Mouse (Mus musculus) E14TG2a.4 (cell line): ENCODE measurements around the gene Dbnl.

ENCODE experiments used
- H3K27me3 ChIP-seq: 2 replicates; pipeline ENCODE4 v1.6.1; 2014; ENCODE audit warnings: low read length, control low read depth; ENCODE audit not compliant: insufficient read depth
- H3K36me3 ChIP-seq: 2 replicates; pipeline ENCODE4 v1.6.1; 2014; ENCODE audit warnings: low read length, control low read depth; ENCODE audit not compliant: insufficient read depth
- H3K4me1 ChIP-seq: replicated peaks from 2 replicates; pipeline ENCODE4 v1.6.1; 2014; ENCODE audit warnings: low read depth, low read length, control low read depth
- H3K4me3 ChIP-seq: replicated peaks from 2 replicates; pipeline ENCODE4 v1.5.1; 2014; ENCODE audit warnings: mild to moderate bottlenecking, low read length
- H3K9me3 ChIP-seq: 2 replicates; pipeline ENCODE4 v1.6.1; 2014; ENCODE audit warnings: low read length, control low read depth
- CTCF ChIP-seq: conservative IDR thresholded peaks from 2 replicates; pipeline ENCODE4 v1.5.1; 2014; ENCODE audit warnings: low read length
- NANOG ChIP-seq: IDR thresholded peaks from 2 replicates; pipeline ENCODE4 v1.6.1; 2014; ENCODE audit warnings: borderline replicate concordance, low read length, mixed read lengths
- POU5F1 ChIP-seq: IDR thresholded peaks from 2 replicates; pipeline ENCODE4 v1.6.1; 2014; ENCODE audit warnings: low read length, borderline replicate concordance

Dbnl gene

DNA sequence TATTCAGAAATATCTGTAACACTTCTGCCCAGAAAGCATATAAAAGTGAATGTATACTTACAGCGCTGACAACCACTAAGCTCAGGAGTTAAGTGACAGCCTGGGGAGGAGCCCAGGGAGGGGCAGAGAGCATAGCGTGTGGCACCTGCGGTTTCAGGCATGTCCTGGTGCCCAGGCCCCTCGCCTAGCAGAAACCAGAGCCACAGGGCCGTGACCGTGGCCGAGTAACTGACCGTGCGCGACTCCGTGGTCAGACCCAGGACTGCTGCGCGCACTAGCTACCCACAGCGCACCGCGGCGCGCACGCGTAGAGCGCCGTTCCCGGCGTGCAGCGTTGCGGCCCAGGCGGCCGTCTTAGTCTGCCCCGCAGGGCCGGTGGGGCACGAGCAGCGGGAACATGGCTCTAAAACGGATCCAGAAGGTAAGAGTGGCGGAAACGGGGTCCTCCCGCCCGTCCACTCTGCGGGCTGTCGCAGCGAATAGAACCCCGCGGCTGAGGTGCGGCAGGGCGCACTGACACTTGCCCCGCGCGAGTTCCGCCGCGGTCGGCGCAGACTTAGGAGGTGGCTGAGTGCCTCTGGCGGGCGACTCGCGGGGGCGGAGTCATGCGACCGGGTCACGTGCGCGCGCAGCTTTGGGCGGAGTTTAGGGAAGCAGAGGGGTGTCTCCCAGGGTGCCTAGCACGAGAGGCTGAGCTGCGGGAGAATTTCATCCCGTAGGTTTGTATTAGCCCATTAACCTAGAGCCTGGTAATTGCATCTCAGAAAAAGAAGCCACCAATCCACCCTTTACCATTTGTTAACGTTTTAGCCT lies 26.3 kb upstream of the Dbnl start, which contains the start of gene Urgcp:
Gene Urgcp (minus strand): TSS at position 557 of the 813 bp plus-strand sequence.
- no peaks in the 10 kb centered on the region for H3K9me3 ChIP-seq
- no peak for TF ChIP-seq CTCF
- TF ChIP-seq POU5F1: no peak
- peaks cover 23% of the 10 kb centered on the region for H3K4me1 ChIP-seq
- peaks cover 20% of the 10 kb centered on the region; the same call in 1 of the 2 replicates for H3K36me3 ChIP-seq
- H3K4me3 ChIP-seq: peak within 1 kb of the TSS; percentile 91
- no peaks in the 10 kb centered on the region for H3K27me3 ChIP-seq

DNA sequence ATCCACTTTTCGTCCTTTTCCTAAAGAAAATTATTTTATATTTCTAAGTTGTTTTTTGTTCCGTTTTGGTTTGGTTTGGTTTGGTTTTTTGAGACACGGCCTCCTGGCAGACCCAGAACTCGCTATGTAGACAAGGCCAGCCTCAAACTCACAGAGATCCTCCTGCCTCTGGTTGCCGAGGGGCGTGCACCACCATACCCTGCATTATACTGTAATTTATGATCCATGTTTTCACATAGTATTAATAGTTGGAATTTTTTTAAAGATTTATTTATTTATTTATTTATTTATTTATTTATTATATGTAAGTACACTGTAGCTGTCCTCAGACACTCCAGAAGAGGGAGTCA lies 25.7 kb upstream of the Dbnl start:
- no peaks in the 10 kb centered on the region for H3K9me3 ChIP-seq
- TF ChIP-seq POU5F1 (no peak), CTCF (no peak)
- peaks cover 20% of the 10 kb centered on the region; the same call in 1 of the 2 replicates for H3K36me3 ChIP-seq
- no peaks in the 10 kb centered on the region for H3K27me3 ChIP-seq
- H3K4me3 ChIP-seq: peak overlapping the region; percentile 91
- peaks cover 23% of the 10 kb centered on the region for H3K4me1 ChIP-seq

DNA sequence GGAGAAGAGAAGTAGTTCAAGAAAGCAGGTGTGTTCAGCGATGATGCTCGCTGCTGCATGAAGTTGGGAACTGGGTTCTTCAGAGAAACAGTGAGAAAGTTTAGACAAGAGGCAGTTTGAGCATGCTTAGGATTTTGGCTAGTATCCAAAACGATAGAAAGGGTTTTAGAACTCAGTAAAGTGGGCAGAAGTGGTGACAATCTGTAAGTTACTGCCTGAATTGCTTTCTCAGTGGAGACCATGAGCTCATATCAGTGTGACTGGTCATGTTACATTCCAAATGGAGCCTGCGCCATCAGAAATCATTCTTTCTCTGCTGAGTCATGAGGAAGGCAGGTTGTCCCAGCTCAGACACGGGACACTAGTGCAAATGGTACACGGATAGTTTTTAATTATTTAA lies 22.3 kb upstream of the Dbnl start:
- no peak overlapping the region for H3K4me3 ChIP-seq
- no peaks in the 10 kb centered on the region for H3K9me3 ChIP-seq
- TF ChIP-seq POU5F1: no peak
- no peak for TF ChIP-seq CTCF
- no peak for TF ChIP-seq NANOG
- peaks cover 17% of the 10 kb centered on the region for H3K4me1 ChIP-seq
- peaks cover 29% of the 10 kb centered on the region; the same call in 1 of the 2 replicates for H3K36me3 ChIP-seq
- H3K27me3 ChIP-seq: no peaks in the 10 kb centered on the region

DNA sequence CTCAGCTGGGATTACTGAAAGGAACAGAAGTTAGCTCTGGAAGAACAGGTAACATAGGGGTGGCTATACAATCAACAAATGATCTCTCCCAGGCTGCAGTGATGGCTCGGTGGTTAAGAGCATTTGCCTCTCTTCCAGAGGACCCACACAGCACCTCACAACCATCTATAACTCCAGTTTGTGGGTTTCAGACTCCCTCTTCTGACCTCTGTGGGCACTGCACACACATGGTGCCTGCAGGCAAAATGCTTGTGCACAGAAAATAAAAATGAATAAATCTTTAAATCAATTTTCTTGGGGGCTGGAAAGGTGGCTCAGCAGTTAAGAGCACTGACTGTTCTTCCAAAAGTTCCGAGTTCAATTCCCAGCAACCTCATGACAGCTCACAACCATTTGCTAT lies 9.8 kb upstream of the Dbnl start:
- TF ChIP-seq CTCF (peak; percentile 63), POU5F1 (no peak)
- H3K36me3 ChIP-seq: peaks cover 11% of the 10 kb centered on the region; the same call in 1 of the 2 replicates
- peaks cover 9% of the 10 kb centered on the region for H3K4me1 ChIP-seq
- no peaks in the 10 kb centered on the region for H3K9me3 ChIP-seq
- no peak overlapping the region for H3K4me3 ChIP-seq
- H3K27me3 ChIP-seq: no peaks in the 10 kb centered on the region

DNA sequence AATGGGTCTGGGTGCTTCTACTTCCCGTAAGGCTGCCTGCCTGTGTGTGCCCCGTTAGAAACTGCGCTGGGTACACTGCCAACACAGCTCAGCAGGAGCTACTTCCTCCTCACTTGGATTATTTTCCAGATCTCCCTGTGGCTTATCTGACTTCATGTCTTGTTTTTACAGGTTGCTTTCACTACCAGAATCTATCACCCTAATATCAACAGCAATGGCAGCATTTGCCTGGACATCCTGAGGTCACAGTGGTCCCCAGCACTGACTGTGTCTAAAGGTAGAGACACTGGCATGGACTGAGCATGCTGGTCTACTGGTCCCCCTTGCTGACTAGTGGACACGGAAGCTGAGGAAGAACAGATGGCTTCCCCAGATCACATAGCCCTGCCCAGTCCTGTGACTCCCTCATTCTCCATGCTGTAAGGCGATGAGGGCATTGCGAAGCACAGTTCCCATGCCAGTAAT lies 8.2 kb upstream of the Dbnl start:
- no peak overlapping the region for H3K4me3 ChIP-seq
- no peaks in the 10 kb centered on the region for H3K9me3 ChIP-seq
- peaks cover 9% of the 10 kb centered on the region for H3K4me1 ChIP-seq
- H3K36me3 ChIP-seq: peaks cover 14% of the 10 kb centered on the region; the same call in 1 of the 2 replicates
- TF ChIP-seq POU5F1 (no peak), NANOG (no peak), CTCF (no peak)
- H3K27me3 ChIP-seq: no peaks in the 10 kb centered on the region

DNA sequence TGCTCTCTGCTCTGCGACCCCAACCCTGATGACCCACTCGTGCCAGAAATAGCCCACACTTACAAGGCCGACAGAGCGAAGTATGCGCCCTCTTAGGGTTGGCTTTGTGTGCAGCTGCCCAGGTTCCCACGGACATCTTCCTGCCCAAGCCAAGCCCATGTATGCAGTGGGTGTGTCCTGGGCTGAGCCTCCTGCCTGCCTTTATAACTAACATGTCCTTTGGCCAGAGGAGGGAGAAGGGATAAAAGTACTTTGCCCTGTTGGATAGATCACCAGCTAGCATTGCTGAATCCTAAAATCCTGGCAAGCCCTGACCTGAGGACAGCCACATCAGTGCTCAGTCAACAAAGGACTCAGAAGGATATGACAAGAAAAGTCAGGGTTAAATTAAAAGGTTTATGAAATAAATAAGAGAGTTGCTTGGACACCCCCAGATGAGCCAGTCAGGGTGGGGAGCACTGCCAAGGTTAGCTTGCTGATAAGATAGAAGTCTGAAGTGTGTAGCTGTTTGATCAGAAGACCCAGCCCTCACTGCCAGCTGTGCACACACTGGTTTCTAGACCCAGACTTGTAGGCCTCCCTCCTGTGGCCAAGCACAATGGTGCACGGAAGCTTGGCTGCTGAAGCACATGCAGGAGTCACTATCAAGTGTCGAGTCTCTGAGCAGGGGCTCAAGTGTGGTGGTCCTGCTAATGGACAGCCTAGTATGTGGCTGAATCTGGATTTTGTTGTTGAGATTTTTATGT lies 5.9 kb upstream of the Dbnl start:
- Histone ChIP-seq H3K4me1 (peaks cover 19% of the 10 kb centered on the region), H3K4me3 (no peak overlapping the region), H3K27me3 (no peaks in the 10 kb centered on the region), H3K9me3 (no peaks in the 10 kb centered on the region), H3K36me3 (peaks cover 14% of the 10 kb centered on the region; the same call in 1 of the 2 replicates)
- no peak for TF ChIP-seq CTCF
- TF ChIP-seq NANOG: no peak

DNA sequence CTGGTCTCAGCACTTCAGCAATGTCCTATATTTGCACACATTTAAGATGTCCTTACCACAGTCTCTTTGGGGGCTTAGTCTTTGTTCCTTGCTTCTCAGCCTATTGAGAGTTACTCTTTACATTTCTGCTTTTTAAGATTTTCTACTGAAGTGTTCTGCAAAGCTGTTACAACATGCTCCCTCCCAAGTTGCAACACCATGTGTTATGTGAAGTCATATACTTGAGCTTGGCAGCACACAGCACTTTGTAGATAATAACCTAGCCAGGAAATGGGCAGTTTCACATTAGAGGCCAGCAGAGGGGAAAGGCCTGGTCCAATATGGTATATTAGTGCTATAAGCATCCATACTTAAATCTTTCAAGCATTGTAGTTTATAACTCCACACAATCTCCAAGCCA lies 2.6 kb upstream of the Dbnl start:
- no peak overlapping the region for H3K4me3 ChIP-seq
- H3K36me3 ChIP-seq: peaks cover 22% of the 10 kb centered on the region
- peaks cover 42% of the 10 kb centered on the region for H3K4me1 ChIP-seq
- TF ChIP-seq POU5F1 (no peak), NANOG (no peak), CTCF (no peak)
- H3K27me3 ChIP-seq: no peaks in the 10 kb centered on the region
- H3K9me3 ChIP-seq: no peaks in the 10 kb centered on the region

DNA sequence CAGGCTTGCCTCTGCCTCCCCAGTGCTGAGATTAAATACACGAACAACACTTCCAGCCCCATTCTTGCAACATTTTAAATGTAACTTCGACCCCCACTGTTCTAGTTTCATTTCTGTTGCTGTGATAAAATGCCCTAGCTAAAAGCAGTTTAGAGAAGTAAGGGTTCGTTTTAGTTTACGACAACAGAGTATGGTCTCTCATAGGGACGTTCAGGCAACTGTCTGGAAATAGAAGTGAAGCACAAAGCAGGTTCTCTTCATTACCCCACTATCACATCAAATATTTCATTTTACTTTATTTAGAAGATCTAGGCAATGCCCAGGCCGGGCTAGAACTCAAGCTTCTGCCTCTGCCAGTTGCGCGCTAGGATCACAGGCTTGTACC lies 625 bp upstream of the Dbnl start:
- no peaks in the 10 kb centered on the region for H3K9me3 ChIP-seq
- H3K4me3 ChIP-seq: peak overlapping the region; percentile 94
- H3K4me1 ChIP-seq: peaks cover 44% of the 10 kb centered on the region
- H3K36me3 ChIP-seq: peaks cover 37% of the 10 kb centered on the region
- no peaks in the 10 kb centered on the region for H3K27me3 ChIP-seq
- TF ChIP-seq POU5F1: no peak
- no peak for TF ChIP-seq CTCF
- TF ChIP-seq NANOG: no peak
